In the genomic region with DNA sequence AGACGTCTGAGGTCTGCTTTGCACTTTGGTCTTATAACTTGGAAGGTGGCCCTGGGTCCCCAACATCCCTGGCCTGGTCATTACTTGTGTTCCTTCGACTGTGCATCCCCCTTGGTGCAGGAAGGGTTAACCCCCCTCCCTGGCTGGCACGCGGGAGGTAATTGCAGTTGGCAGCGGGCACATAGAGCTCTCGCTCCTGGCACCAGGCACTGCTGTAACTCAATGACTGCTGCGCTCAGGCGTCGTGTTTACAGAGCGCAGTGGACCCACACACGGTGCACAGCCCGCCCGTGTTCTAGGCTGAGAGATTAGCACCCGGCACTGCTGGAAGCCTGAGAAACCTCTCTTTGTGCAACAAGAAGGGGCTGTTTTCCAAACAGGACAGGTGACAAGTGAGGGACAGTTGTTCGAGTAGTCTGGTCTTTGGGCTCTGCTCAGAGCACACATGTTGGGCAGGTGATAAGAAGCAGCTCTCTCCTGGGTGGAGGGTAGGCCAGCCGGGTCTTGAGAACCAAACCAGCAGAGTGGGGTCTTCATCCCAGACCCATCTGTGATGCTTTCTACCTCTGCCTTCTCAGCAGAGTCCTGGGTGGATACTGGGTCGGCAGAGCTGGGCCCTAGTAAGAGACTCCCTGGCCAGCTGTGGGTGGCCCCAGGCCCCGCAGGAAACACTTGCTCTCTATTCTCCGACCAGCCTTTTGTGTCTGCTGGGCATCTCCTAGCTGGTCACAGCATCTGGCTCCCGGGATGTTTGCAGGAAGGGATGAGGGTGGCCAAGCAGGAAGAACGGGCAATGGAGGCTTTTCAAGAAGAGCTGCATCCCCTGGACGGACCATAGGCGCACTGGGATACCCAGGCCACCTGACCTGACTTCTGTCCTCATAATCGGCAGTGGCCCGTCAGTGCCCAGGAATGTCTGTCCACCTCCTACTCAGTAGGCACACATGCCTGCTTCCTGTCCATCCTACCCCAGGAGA, we compare ENCODE assay signal across 8 mouse cellular contexts. TPM values are rescaled to one million over a fixed set of nuclear protein-coding genes. Genes with fewer than 3 reads are reported as not detected.
DNase-seq lines count a peak whose midpoint lies in the region; ATAC-seq and TF ChIP-seq lines count a peak whose summit lies in the region.

No protein-coding gene starts in this region.

- peaks cover 100% of the 10 kb centered on the region for H3K4me1 ChIP-seq in hindbrain, embryonic 10.5 days (replicated peaks)
- H3K4me1 ChIP-seq in hindbrain, embryonic 14.5 days (replicated peaks; ENCODE audit: control insufficient read depth, insufficient read depth, low read length) = peaks cover 76% of the 10 kb centered on the region
- peaks cover 98% of the 10 kb centered on the region for H3K4me1 ChIP-seq in embryonic facial prominence, embryonic 12.5 days
- peaks cover 71% of the 10 kb centered on the region for H3K4me1 ChIP-seq in hindbrain, postnatal 0 days (ENCODE audit: insufficient read depth, low read length)

- WGBS in hindbrain, embryonic 10.5 days = 79% methylated on average over 25 of the region's 25 CpGs
- 49% methylated on average over 25 of the region's 25 CpGs for WGBS in hindbrain, embryonic 14.5 days
- 68% methylated on average over 25 of the region's 25 CpGs for WGBS in embryonic facial prominence, embryonic 12.5 days
- WGBS in hindbrain, postnatal 0 days = 26% methylated on average over 25 of the region's 25 CpGs

- no peak for DNase-seq in hindbrain, embryonic 10.5 days (ENCODE audit: low spot score)
- DNase-seq in hindbrain, embryonic 14.5 days (ENCODE audit: low spot score) = no peak
- peak; percentile 81 for DNase-seq in hindbrain, postnatal 0 days (ENCODE audit: low spot score)
- DNase-seq in lung, postnatal 10 days = peak; percentile 63
- no peak for DNase-seq in left cerebral cortex, adult 11 months (ENCODE audit: low spot score)
- DNase-seq in urinary bladder, adult 18-20 months (ENCODE audit: low spot score in 2 of 2) = no peak
- DNase-seq in adrenal gland, adult 18-20 months (ENCODE audit: low spot score in 2 of 2) = no peak

- H3K4me3 ChIP-seq in hindbrain, embryonic 10.5 days = peak overlapping the region; percentile 16; the same call in 1 of the 2 replicates
- no peak overlapping the region for H3K4me3 ChIP-seq in hindbrain, embryonic 14.5 days (replicated peaks; ENCODE audit: low read length)
- no peak overlapping the region for H3K4me3 ChIP-seq in embryonic facial prominence, embryonic 12.5 days
- no peak overlapping the region for H3K4me3 ChIP-seq in hindbrain, postnatal 0 days (ENCODE audit: low read length)

- H3K27ac ChIP-seq in hindbrain, embryonic 10.5 days = 0 out of 2 replicates have a peak overlapping the region, but pooled peaks have one; percentile 19
- H3K27ac ChIP-seq in hindbrain, embryonic 14.5 days = no peak overlapping the region
- H3K27ac ChIP-seq in embryonic facial prominence, embryonic 12.5 days = 0 out of 2 replicates have a peak overlapping the region, but pooled peaks have one; percentile 69
- H3K27ac ChIP-seq in hindbrain, postnatal 0 days = no peak overlapping the region; the same call in 1 of the 2 replicates

- no peak overlapping the region for H3K9ac ChIP-seq in hindbrain, embryonic 14.5 days
- H3K9ac ChIP-seq in embryonic facial prominence, embryonic 12.5 days = no peak overlapping the region
- no peak overlapping the region for H3K9ac ChIP-seq in hindbrain, postnatal 0 days (replicated peaks; ENCODE audit: low read length)

- H3K36me3 ChIP-seq in hindbrain, embryonic 10.5 days = peaks cover 75% of the 10 kb centered on the region
- H3K36me3 ChIP-seq in hindbrain, embryonic 14.5 days (replicated peaks; ENCODE audit: control insufficient read depth, insufficient read depth) = no peaks in the 10 kb centered on the region
- peaks cover 7% of the 10 kb centered on the region; the same call in 1 of the 2 replicates for H3K36me3 ChIP-seq in embryonic facial prominence, embryonic 12.5 days
- no peaks in the 10 kb centered on the region for H3K36me3 ChIP-seq in hindbrain, postnatal 0 days (ENCODE audit: insufficient read depth, low read length)

- no peak for ATAC-seq in hindbrain, embryonic 14.5 days (ENCODE audit: low FRiP score)
- no peak for ATAC-seq in embryonic facial prominence, embryonic 12.5 days (ENCODE audit: insufficient number of reproducible peaks, insufficient read depth, low FRiP score, low TSS enrichment)
- no peak for ATAC-seq in hindbrain, postnatal 0 days

- no peaks in the 10 kb centered on the region for H3K27me3 ChIP-seq in hindbrain, embryonic 10.5 days (ENCODE audit: insufficient read depth, poor library complexity, severe bottlenecking)
- H3K27me3 ChIP-seq in hindbrain, embryonic 14.5 days (ENCODE audit: control insufficient read depth, insufficient read depth, low read length) = no peaks in the 10 kb centered on the region
- no peaks in the 10 kb centered on the region for H3K27me3 ChIP-seq in embryonic facial prominence, embryonic 12.5 days
- no peaks in the 10 kb centered on the region for H3K27me3 ChIP-seq in hindbrain, postnatal 0 days (ENCODE audit: insufficient read depth, low read length)

- no peaks in the 10 kb centered on the region for H3K9me3 ChIP-seq in hindbrain, embryonic 10.5 days
- H3K9me3 ChIP-seq in hindbrain, embryonic 14.5 days (ENCODE audit: control insufficient read depth, low read length) = no peaks in the 10 kb centered on the region
- H3K9me3 ChIP-seq in embryonic facial prominence, embryonic 12.5 days = no peaks in the 10 kb centered on the region
- no peaks in the 10 kb centered on the region for H3K9me3 ChIP-seq in hindbrain, postnatal 0 days (ENCODE audit: low read length)

- TF ChIP-seq CTCF in hindbrain, postnatal 0 days (IDR thresholded peaks at IDR 0.05; ENCODE audit: low read depth) = no peak

- no peak overlapping the region; the same call in 1 of the 2 replicates for H3K4me2 ChIP-seq in hindbrain, embryonic 14.5 days (replicated peaks)
- H3K4me2 ChIP-seq in embryonic facial prominence, embryonic 12.5 days (replicated peaks) = peak overlapping the region; percentile 22; the same call in 1 of the 2 replicates
- H3K4me2 ChIP-seq in hindbrain, postnatal 0 days (ENCODE audit: low read depth, low read length) = peak overlapping the region; percentile 6; the same call in 1 of the 2 replicates

RNA-seq across cellular contexts. Expression of gene Bahcc1, which starts 27.3 kb away (rescaled TPM):
- polyA plus RNA-seq in hindbrain, embryonic 10.5 days (2016; fragmentation: Nextera tagmentation; extraction: Ambion mirVana) = 17.0 and 18.8 TPM in 2 replicates
- polyA plus RNA-seq in hindbrain, embryonic 14.5 days (2014; fragmentation: Nextera tagmentation; extraction: Ambion mirVana) = 15.9 and 16.3 TPM in 2 replicates
- 16.8 and 18.8 TPM in 2 replicates for polyA plus RNA-seq in embryonic facial prominence, embryonic 12.5 days (2016; fragmentation: Nextera tagmentation; extraction: Ambion mirVana)
- 31.1 and 43.1 TPM in 2 replicates for total RNA-seq in hindbrain, postnatal 0 days (2014; rRNA removed)
- 8.8 and 9.1 TPM in 2 replicates for polyA plus RNA-seq in hindbrain, postnatal 0 days (2015; fragmentation: Nextera tagmentation; extraction: Ambion mirVana)
- total RNA-seq in adrenal gland, adult 18-20 months (2021) = 1 to 10 TPM; 7.8 to 8.9 TPM

Comparison
In these comparisons a context has a peak if more than half of its experiments do, and no peak if none do; other contexts are left out.
1. DNase-seq: peak in hindbrain, postnatal 0 days (single experiment) and lung, postnatal 10 days (single experiment); none in hindbrain, embryonic 10.5 days (single experiment), hindbrain, embryonic 14.5 days (single experiment), left cerebral cortex, adult 11 months (single experiment), urinary bladder, adult 18-20 months (0 of 2) and adrenal gland, adult 18-20 months (0 of 2).
2. H3K27ac ChIP-seq: peak in hindbrain, embryonic 10.5 days (single experiment) and embryonic facial prominence, embryonic 12.5 days (single experiment); none in hindbrain, embryonic 14.5 days (single experiment) and hindbrain, postnatal 0 days (single experiment).